Comparison of ENCODE assay signal across 19 mouse cellular contexts in genomic region chr10:69813823-69814522, GRCm38 (mm10).
DNase-seq lines count a peak whose midpoint lies in the region; ATAC-seq lines count a peak whose summit lies in the region.
"Had no signal": no experiment of that assay in that cellular context is flagged by ENCODE, and none has a peak within 500 bp of the region (broad histone marks: within the 10 kb centered on the region; RNA-seq: fewer than 3 reads in every experiment).

No protein-coding gene starts in this region.

- peaks cover 2% of the 10 kb centered on the region; the same call in 1 of the 2 replicates for H3K4me1 ChIP-seq in forebrain, embryonic 14.5 days (ENCODE audit: control insufficient read depth, insufficient read depth, low read length)
- peaks cover 3% of the 10 kb centered on the region for H3K4me1 ChIP-seq in forebrain, embryonic 12.5 days
- peaks cover 8% of the 10 kb centered on the region for H3K4me1 ChIP-seq in midbrain, embryonic 13.5 days (replicated peaks)
- 0 out of 2 replicates have a peak, but pooled peaks cover 6% of the 10 kb centered on the region for H3K4me1 ChIP-seq in midbrain, embryonic 14.5 days (ENCODE audit: control insufficient read depth, insufficient read depth, low read length)
- H3K4me1 ChIP-seq in neural tube, embryonic 13.5 days (replicated peaks) = peaks cover 10% of the 10 kb centered on the region
- H3K4me1 ChIP-seq: forebrain, embryonic 15.5 days; heart, embryonic 13.5 days; limb, embryonic 12.5 days; megakaryocyte, embryonic 14.5 days had no signal

- WGBS in forebrain, embryonic 14.5 days = 66% methylated on average over 6 of the region's 6 CpGs
- 81% methylated on average over 6 of the region's 6 CpGs for WGBS in forebrain, embryonic 12.5 days
- WGBS in midbrain, embryonic 13.5 days = 70% methylated on average over 6 of the region's 6 CpGs
- 59% methylated on average over 6 of the region's 6 CpGs for WGBS in midbrain, embryonic 14.5 days
- 41% methylated on average over 6 of the region's 6 CpGs for WGBS in neural tube, embryonic 13.5 days

- H3K27ac ChIP-seq in forebrain, embryonic 14.5 days (ENCODE audit: low read depth, low read length) = no peak overlapping the region
- H3K27ac ChIP-seq in forebrain, embryonic 12.5 days = no peak overlapping the region
- H3K27ac ChIP-seq in midbrain, embryonic 13.5 days = no peak overlapping the region
- no peak overlapping the region for H3K27ac ChIP-seq in midbrain, embryonic 14.5 days (replicated peaks; ENCODE audit: low read depth, low read length)
- H3K27ac ChIP-seq in neural tube, embryonic 13.5 days (replicated peaks) = peak overlapping the region; percentile 49; the same call in 1 of the 2 replicates
- H3K27ac ChIP-seq: forebrain, embryonic 15.5 days; heart, embryonic 13.5 days; kidney, postnatal 0 days; limb, embryonic 12.5 days; liver, embryonic 14.5 days had no signal

- H3K27me3 ChIP-seq in forebrain, embryonic 14.5 days (replicated peaks; ENCODE audit: control insufficient read depth, insufficient read depth, low read length) = no peaks in the 10 kb centered on the region
- no peaks in the 10 kb centered on the region for H3K27me3 ChIP-seq in forebrain, embryonic 12.5 days
- no peaks in the 10 kb centered on the region for H3K27me3 ChIP-seq in midbrain, embryonic 13.5 days
- no peaks in the 10 kb centered on the region for H3K27me3 ChIP-seq in midbrain, embryonic 14.5 days (ENCODE audit: control insufficient read depth, insufficient read depth, low read length)
- H3K27me3 ChIP-seq in neural tube, embryonic 13.5 days = no peaks in the 10 kb centered on the region
- H3K27me3 ChIP-seq: forebrain, embryonic 15.5 days; heart, embryonic 13.5 days; limb, embryonic 12.5 days; megakaryocyte, embryonic 14.5 days had no signal

- DNase-seq in forebrain, embryonic 14.5 days (ENCODE audit: low spot score) = peak; percentile 10
- DNase-seq in midbrain, embryonic 14.5 days = no peak
- DNase-seq in R1 (ENCODE audit: low read depth, low spot score) = peak; percentile 18
- DNase-seq in adrenal gland, postnatal 4 days (ENCODE audit: low spot score in 2 of 2) = no peak
- no peak for DNase-seq in left cerebral cortex, postnatal 14 days (ENCODE audit: low spot score in 2 of 2)
- DNase-seq: cerebellum, adult 11 months; heart, adult 11 months; heart, postnatal 36 days; thymus, postnatal 14 days had no signal

- peaks cover 12% of the 10 kb centered on the region; the same call in 1 of the 2 replicates for H3K36me3 ChIP-seq in forebrain, embryonic 14.5 days (ENCODE audit: control insufficient read depth, insufficient read depth, low read length)
- H3K36me3 ChIP-seq in forebrain, embryonic 12.5 days (replicated peaks) = 0 out of 2 replicates have a peak, but pooled peaks cover 2% of the 10 kb centered on the region
- peaks cover 28% of the 10 kb centered on the region for H3K36me3 ChIP-seq in midbrain, embryonic 13.5 days
- peaks cover 30% of the 10 kb centered on the region for H3K36me3 ChIP-seq in midbrain, embryonic 14.5 days (ENCODE audit: control insufficient read depth, insufficient read depth, low read length)
- H3K36me3 ChIP-seq in neural tube, embryonic 13.5 days = peaks cover 54% of the 10 kb centered on the region
- H3K36me3 ChIP-seq: limb, embryonic 12.5 days had no signal

- no peak overlapping the region for H3K9ac ChIP-seq in forebrain, embryonic 14.5 days (ENCODE audit: low read length)
- no peak overlapping the region for H3K9ac ChIP-seq in forebrain, embryonic 12.5 days
- H3K9ac ChIP-seq in midbrain, embryonic 13.5 days (replicated peaks) = no peak overlapping the region
- H3K9ac ChIP-seq in midbrain, embryonic 14.5 days (replicated peaks; ENCODE audit: low read length) = no peak overlapping the region
- no peak overlapping the region for H3K9ac ChIP-seq in neural tube, embryonic 13.5 days
- H3K9ac ChIP-seq: forebrain, embryonic 15.5 days; heart, embryonic 13.5 days; limb, embryonic 12.5 days; liver, embryonic 14.5 days had no signal

- no peak overlapping the region for H3K4me2 ChIP-seq in forebrain, embryonic 14.5 days (ENCODE audit: low read length)
- H3K4me2 ChIP-seq in forebrain, embryonic 12.5 days = no peak overlapping the region
- H3K4me2 ChIP-seq in midbrain, embryonic 13.5 days (replicated peaks) = no peak overlapping the region
- H3K4me2 ChIP-seq in midbrain, embryonic 14.5 days (ENCODE audit: low read length) = no peak overlapping the region
- H3K4me2 ChIP-seq in neural tube, embryonic 13.5 days = no peak overlapping the region
- H3K4me2 ChIP-seq: forebrain, embryonic 15.5 days; heart, embryonic 13.5 days; limb, embryonic 12.5 days had no signal

- H3K9me3 ChIP-seq in forebrain, embryonic 14.5 days (replicated peaks; ENCODE audit: control insufficient read depth, low read length) = no peaks in the 10 kb centered on the region
- no peaks in the 10 kb centered on the region for H3K9me3 ChIP-seq in forebrain, embryonic 12.5 days
- no peaks in the 10 kb centered on the region for H3K9me3 ChIP-seq in midbrain, embryonic 13.5 days
- no peaks in the 10 kb centered on the region for H3K9me3 ChIP-seq in midbrain, embryonic 14.5 days (ENCODE audit: control insufficient read depth, low read length)
- no peaks in the 10 kb centered on the region for H3K9me3 ChIP-seq in neural tube, embryonic 13.5 days
- H3K9me3 ChIP-seq: forebrain, embryonic 15.5 days; heart, embryonic 13.5 days; limb, embryonic 12.5 days had no signal

- H3K4me3 ChIP-seq in forebrain, embryonic 14.5 days (ENCODE audit: low read depth, low read length) = no peak overlapping the region
- H3K4me3 ChIP-seq in forebrain, embryonic 12.5 days (replicated peaks) = no peak overlapping the region
- no peak overlapping the region for H3K4me3 ChIP-seq in midbrain, embryonic 13.5 days (replicated peaks)
- H3K4me3 ChIP-seq in midbrain, embryonic 14.5 days (replicated peaks; ENCODE audit: low read depth, low read length) = no peak overlapping the region
- H3K4me3 ChIP-seq in neural tube, embryonic 13.5 days = no peak overlapping the region
- H3K4me3 ChIP-seq: forebrain, embryonic 15.5 days; heart, embryonic 13.5 days; limb, embryonic 12.5 days; megakaryocyte, embryonic 14.5 days had no signal

- intact Hi-C loops in left cerebral cortex, postnatal 14 days (cut with DNase I) = no loop called here

- no peak for ATAC-seq in forebrain, embryonic 14.5 days
- no peak for ATAC-seq in forebrain, embryonic 12.5 days (ENCODE audit: low FRiP score)
- 0 out of 2 replicates have a peak, but pooled peaks have one; percentile 34 for ATAC-seq in midbrain, embryonic 13.5 days
- ATAC-seq in midbrain, embryonic 14.5 days (ENCODE audit: low FRiP score, low TSS enrichment) = no peak
- ATAC-seq in neural tube, embryonic 13.5 days (ENCODE audit: low read depth) = peak; percentile 65; the same call in 1 of the 2 replicates
- ATAC-seq: forebrain, embryonic 15.5 days; intestine, postnatal 0 days had no signal

Comparison
In these comparisons a context has a peak if more than half of its experiments do, and no peak if none do; other contexts are left out.
1. ATAC-seq: peak in midbrain, embryonic 13.5 days (single experiment) and neural tube, embryonic 13.5 days (single experiment); none in forebrain, embryonic 14.5 days (single experiment), forebrain, embryonic 12.5 days (single experiment) and midbrain, embryonic 14.5 days (single experiment).
2. DNase-seq: peak in forebrain, embryonic 14.5 days (single experiment) and R1 (single experiment); none in midbrain, embryonic 14.5 days (single experiment), adrenal gland, postnatal 4 days (0 of 2) and left cerebral cortex, postnatal 14 days (0 of 2).